Mouse (Mus musculus) liver, embryonic 14.5 days (tissue): Measurements from ENCODE around the gene Pccb. TPM values are rescaled to one million over a fixed set of nuclear protein-coding genes. Genes with fewer than 3 reads are reported as not detected.

Experiments used
- ATAC-seq: fragments of 200-750 bp; cut with Nextera tagmentation; 2 replicates; pipeline ENCODE4 v1.8.0; 2017; ENCODE audit warnings: moderate number of reproducible peaks, mild to moderate bottlenecking, moderate library complexity; ENCODE audit not compliant: insufficient read depth
- DNase-seq, 3 experiments: peaks; one replicate each; pipeline ENCODE4 v3.0.0-alpha.2; 2012 to 2013; ENCODE audit warnings: low read depth in 3 of 3, low spot score in 3 of 3
- H3K27ac ChIP-seq: fragments of 300-500 bp; sonication (generic); 2 replicates; pipeline ENCODE4 v1.5.1; 2014; ENCODE audit warnings: moderate library complexity, mild to moderate bottlenecking, control low read depth, inconsistent platforms
- H3K27me3 ChIP-seq: fragments of 300-500 bp; sonication (generic); 2 replicates; pipeline ENCODE4 v1.6.1; 2014; ENCODE audit warnings: mild to moderate bottlenecking, low read length, moderate library complexity; ENCODE audit not compliant: control insufficient read depth, insufficient read depth
- H3K36me3 ChIP-seq: fragments of 300-500 bp; sonication (generic); replicated peaks from 2 replicates; pipeline ENCODE4 v1.6.1; 2014; ENCODE audit warnings: low read depth; ENCODE audit not compliant: control insufficient read depth, insufficient read depth
- H3K4me1 ChIP-seq, 2 experiments: fragments of 200-500 bp in 1 of 2; fragments of 300-500 bp in 1 of 2; sonication (generic) in 1 of 2; replicated peaks; 2 replicates each; pipeline ENCODE4 v1.6.1; 2012 to 2014; ENCODE audit warnings: antibody characterized with exemption in 1 of 2, inconsistent platforms in 1 of 2, low read length in 1 of 2; ENCODE audit not compliant: control insufficient read depth in 2 of 2, insufficient read depth in 2 of 2
- H3K4me2 ChIP-seq: fragments of 300-500 bp; sonication (generic); 2 replicates; pipeline ENCODE4 v1.6.1; 2014; ENCODE audit warnings: low read depth, mild to moderate bottlenecking, control low read depth, moderate library complexity
- H3K4me3 ChIP-seq, 2 experiments: fragments of 200-500 bp in 1 of 2; fragments of 300-500 bp in 1 of 2; sonication (generic) in 1 of 2; 2 replicates each; pipeline ENCODE4 v1.5.1; 2012 to 2014; ENCODE audit warnings: low read depth in 2 of 2, low read length in 2 of 2, mild to moderate bottlenecking in 2 of 2, control low read depth in 1 of 2, inconsistent platforms in 1 of 2, moderate library complexity in 1 of 2; ENCODE audit not compliant: insufficient read depth in 1 of 2
- H3K9ac ChIP-seq: fragments of 300-500 bp; sonication (generic); replicated peaks from 2 replicates; pipeline ENCODE4 v1.6.1; 2014; ENCODE audit warnings: mild to moderate bottlenecking, control low read depth, moderate library complexity
- H3K9me3 ChIP-seq: fragments of 300-500 bp; sonication (generic); 2 replicates; pipeline ENCODE4 v1.6.1; 2016; ENCODE audit warnings: low read length, mixed read lengths; ENCODE audit not compliant: control insufficient read depth
- CTCF ChIP-seq: IDR thresholded peaks from 2 replicates; pipeline ENCODE4 v1.5.1; 2016; ENCODE audit warnings: antibody characterized with exemption, low read depth, control low read depth
- EP300 ChIP-seq: IDR thresholded peaks from 2 replicates; pipeline ENCODE4 v1.6.1; 2016; ENCODE audit warnings: antibody characterized with exemption, low read depth
- WGBS: fragments of 180-500 bp; shearing (Covaris S2); extraction: QIAGEN DNeasy Blood & Tissue Kit; methylation state at CpG from one replicate; pipeline ENCODE4 v1.1.7; 2014; ENCODE audit not compliant: insufficient replicate concordance; 5-methylcytosine and 5-hydroxymethylcytosine counted together
- polyA plus RNA-seq, 2 experiments: library from polyadenylated mRNA; depleted of rRNA in 1 of 2; stranded (reverse) in 1 of 2; unstranded in 1 of 2; fragments of >200 nt; fragmentation: Nextera tagmentation in 1 of 2; extraction: Ambion mirVana in 1 of 2; gene quantifications; 2 replicates each; pipeline versions ENCODE4 v1.2.1 to v1.2.3; 2012 to 2014

The Pccb gene
- polyA plus RNA-seq, 2 experiments = 6.4 to 15.7 TPM

GRCm38 (mm10) chr9:101002841-101003240, 31.9 kb downstream of the Pccb start:
- H3K9ac ChIP-seq = no peak overlapping the region
- no peak overlapping the region for H3K4me3 ChIP-seq
- H3K27ac ChIP-seq = no peak overlapping the region
- no peak for TF ChIP-seq EP300
- no peak for TF ChIP-seq CTCF
- H3K4me2 ChIP-seq = no peak overlapping the region
- H3K9me3 ChIP-seq = no peaks in the 10 kb centered on the region; the same call in 1 of the 2 replicates
- H3K27me3 ChIP-seq = no peaks in the 10 kb centered on the region
- no peaks in the 10 kb centered on the region for H3K4me1 ChIP-seq
- no peak for ATAC-seq
- no peak for DNase-seq
- no peaks in the 10 kb centered on the region for H3K36me3 ChIP-seq
- WGBS = 83% methylated on average over 8 of the region's 8 CpGs

- ATAC-seq (no peak), DNase-seq (peak in 1 of 3 experiments; percentile 11)
- WGBS = 80% methylated on average over 4 of the region's 4 CpGs
These were observed 32.6 kb downstream of the Pccb start for GRCm38 (mm10) chr9:101002053-101002452.

GRCm38 (mm10) chr9:100997138-100997537, 37.6 kb downstream of the Pccb start:
- H3K9ac ChIP-seq = no peak overlapping the region
- WGBS = 38% methylated on average over 2 of the region's 2 CpGs
- H3K36me3 ChIP-seq = no peaks in the 10 kb centered on the region
- H3K4me1 ChIP-seq = 0 out of 4 replicates have a peak, but pooled peaks cover 0 to 3% of the 10 kb centered on the region in 2 experiments
- peak; percentile 52 for ATAC-seq
- no peak overlapping the region for H3K4me3 ChIP-seq
- DNase-seq = no peak
- H3K27ac ChIP-seq = no peak overlapping the region
- H3K4me2 ChIP-seq = no peak overlapping the region
- H3K9me3 ChIP-seq = no peaks in the 10 kb centered on the region
- TF ChIP-seq CTCF = no peak
- peak; percentile 36 for TF ChIP-seq EP300
- no peaks in the 10 kb centered on the region for H3K27me3 ChIP-seq

More at GRCm38 (mm10) chr9:101002053-101002452, 32.6 kb downstream of the Pccb start:
- Histone ChIP-seq H3K4me1 (no peaks in the 10 kb centered on the region), H3K27me3 (no peaks in the 10 kb centered on the region), H3K27ac (no peak overlapping the region), H3K4me2 (no peak overlapping the region), H3K9me3 (no peaks in the 10 kb centered on the region; the same call in 1 of the 2 replicates), H3K4me3 (no peak overlapping the region), H3K9ac (no peak overlapping the region), H3K36me3 (no peaks in the 10 kb centered on the region)
- TF ChIP-seq CTCF = peak; percentile 71
- no peak for TF ChIP-seq EP300

- no peak overlapping the region for H3K4me2 ChIP-seq
- no peaks in the 10 kb centered on the region for H3K9me3 ChIP-seq
- 0 out of 4 replicates have a peak, but pooled peaks cover 0 to 3% of the 10 kb centered on the region in 2 experiments for H3K4me1 ChIP-seq
- H3K4me3 ChIP-seq = no peak overlapping the region
- H3K27ac ChIP-seq = no peak overlapping the region
- ATAC-seq (no peak), DNase-seq (no peak)
- H3K9ac ChIP-seq = no peak overlapping the region
- WGBS = 82% methylated on average over 4 of the region's 4 CpGs
- H3K36me3 ChIP-seq = no peaks in the 10 kb centered on the region
- TF ChIP-seq CTCF (no peak), EP300 (no peak)
- no peaks in the 10 kb centered on the region for H3K27me3 ChIP-seq
These were observed 40.8 kb downstream of the Pccb start for GRCm38 (mm10) chr9:100993937-100994336.

DNA sequence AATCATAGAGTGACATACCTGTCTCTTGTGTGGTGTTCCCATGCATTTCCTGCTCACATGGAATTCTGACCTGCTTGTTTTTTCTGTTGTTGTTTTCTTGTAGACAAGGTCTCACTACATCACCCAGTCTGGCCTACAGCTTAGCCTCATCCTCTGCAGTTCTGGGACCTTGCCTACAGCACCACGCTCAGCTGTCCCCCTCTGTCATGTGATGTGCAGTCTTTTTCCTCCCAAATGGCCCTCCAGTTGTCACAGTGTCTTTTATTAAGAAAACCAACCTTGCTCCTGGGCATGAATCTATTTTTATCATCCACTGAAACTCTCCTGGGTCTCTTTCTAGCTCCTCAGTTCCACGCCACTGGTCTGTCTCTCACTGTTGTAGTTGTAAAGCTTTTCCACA, 42.5 kb downstream of the Pccb start:
- no peak overlapping the region for H3K4me2 ChIP-seq
- ATAC-seq = no peak
- 85% methylated on average over 2 of the region's 2 CpGs for WGBS
- no peaks in the 10 kb centered on the region for H3K27me3 ChIP-seq
- no peak for TF ChIP-seq EP300
- TF ChIP-seq CTCF = no peak
- H3K4me3 ChIP-seq = no peak overlapping the region
- H3K27ac ChIP-seq = no peak overlapping the region
- H3K9me3 ChIP-seq = no peaks in the 10 kb centered on the region
- H3K36me3 ChIP-seq = no peaks in the 10 kb centered on the region
- H3K9ac ChIP-seq = no peak overlapping the region
- H3K4me1 ChIP-seq = peaks cover 2 to 8% of the 10 kb centered on the region in 2 experiments; a peak in 2 of 4 replicates
- no peak for DNase-seq
